Mouse (Mus musculus): ENCODE measurements around the gene Taok2. TPM values are rescaled to one million over a fixed set of nuclear protein-coding genes. Genes with fewer than 3 reads are reported as not detected.

Gene Taok2
- polyA plus RNA-seq, 1 experiment: not detected

DNA sequence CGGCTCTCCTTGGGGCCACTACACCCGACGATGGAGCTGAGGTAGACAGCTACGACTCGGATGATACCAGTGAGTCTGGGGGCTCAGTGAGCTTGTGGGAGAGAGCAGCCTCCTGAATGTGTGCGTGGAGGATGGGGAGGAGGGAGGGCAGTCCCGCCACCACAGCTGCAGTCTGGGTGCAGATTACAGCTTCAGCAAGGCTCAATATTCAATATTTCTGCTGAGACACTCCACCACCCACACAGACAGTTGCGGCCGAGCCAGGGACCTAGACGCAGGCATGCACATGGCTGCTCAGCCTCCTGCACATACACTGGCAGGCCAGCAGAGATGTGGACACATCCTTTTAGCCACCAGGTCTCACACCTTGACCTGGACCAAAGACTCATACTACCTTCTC is 35.7 kb downstream of the Taok2 start:
- Histone ChIP-seq H3K4me1 (ENCODE audit: control insufficient read depth, insufficient read depth, low read length) (peaks cover 22% of the 10 kb centered on the region), H3K27ac (ENCODE audit: insufficient read depth, low read depth, low read length) (peak overlapping the region; percentile 31; the same call in 1 of the 2 replicates), H3K4me3 (ENCODE audit: insufficient read depth, low read depth, low read length) (peak overlapping the region; percentile 68)
- WGBS: 15% methylated on average over 10 of the region's 10 CpGs
- TF ChIP-seq CTCF (IDR thresholded peaks at IDR 0.05; ENCODE audit: insufficient read depth, low read depth, low read length) (no peak), POLR2A (IDR thresholded peaks at IDR 0.05; ENCODE audit: insufficient read depth, low read depth, low read length) (no peak)

DNA sequence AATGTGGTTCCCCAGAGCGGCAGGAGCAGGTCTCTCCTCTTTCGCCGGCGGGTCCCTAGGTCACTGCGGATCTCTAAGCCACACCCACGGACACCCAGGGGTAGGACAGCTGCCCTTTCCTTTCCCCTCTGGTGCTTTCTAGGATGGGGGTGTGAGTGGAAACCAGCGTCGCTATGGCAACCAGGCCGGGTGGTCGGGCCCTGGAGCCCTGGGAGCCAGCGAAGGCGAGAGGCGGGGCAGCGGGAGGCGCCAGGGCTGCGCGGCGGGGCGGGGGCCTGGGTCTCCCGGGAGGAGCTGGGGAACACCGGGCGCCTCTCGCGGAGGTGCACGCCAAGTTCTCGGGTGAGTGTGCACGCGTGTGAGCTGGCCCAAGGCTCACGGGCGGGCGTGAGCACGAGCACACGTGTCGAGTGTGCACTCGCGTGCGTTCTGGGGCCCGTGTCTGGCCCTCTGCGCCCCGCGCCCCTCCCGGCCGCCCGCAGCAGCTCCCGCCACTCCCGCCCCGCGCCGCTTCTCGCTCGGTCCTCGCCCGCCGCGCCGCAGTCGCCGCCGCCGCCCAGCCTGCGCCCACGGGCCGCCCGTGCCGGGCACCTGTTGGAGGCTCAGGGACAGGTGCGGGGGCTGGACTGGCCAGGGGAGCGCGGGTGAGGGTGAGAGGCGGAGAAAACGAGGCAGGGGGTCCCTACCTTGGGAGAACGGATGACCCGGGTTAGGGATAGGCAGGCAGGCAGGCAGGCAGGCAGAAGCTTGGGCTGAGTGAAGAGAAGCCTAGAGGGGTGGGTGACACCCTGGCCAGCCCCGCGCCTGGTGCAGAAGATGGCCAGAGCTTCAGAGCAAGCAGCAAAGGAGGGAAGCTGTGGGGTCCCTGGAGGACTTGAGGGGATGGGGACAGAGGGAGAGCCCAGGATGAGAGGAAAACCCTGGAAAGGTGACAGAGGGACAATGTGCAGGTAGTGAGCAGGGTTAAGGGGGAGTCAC is 36.8 kb downstream of the Taok2 start:
- TF ChIP-seq POLR2A (IDR thresholded peaks at IDR 0.05; ENCODE audit: insufficient read depth, low read depth, low read length) (no peak), CTCF (IDR thresholded peaks at IDR 0.05; ENCODE audit: insufficient read depth, low read depth, low read length) (no peak)
- Histone ChIP-seq H3K4me1 (ENCODE audit: control insufficient read depth, insufficient read depth, low read length) (peaks cover 24% of the 10 kb centered on the region), H3K27ac (ENCODE audit: insufficient read depth, low read depth, low read length) (peak overlapping the region; percentile 31; the same call in 1 of the 2 replicates), H3K4me3 (ENCODE audit: insufficient read depth, low read depth, low read length) (peak overlapping the region; percentile 68)
- 2% methylated on average over 73 of the region's 74 CpGs for WGBS

DNA sequence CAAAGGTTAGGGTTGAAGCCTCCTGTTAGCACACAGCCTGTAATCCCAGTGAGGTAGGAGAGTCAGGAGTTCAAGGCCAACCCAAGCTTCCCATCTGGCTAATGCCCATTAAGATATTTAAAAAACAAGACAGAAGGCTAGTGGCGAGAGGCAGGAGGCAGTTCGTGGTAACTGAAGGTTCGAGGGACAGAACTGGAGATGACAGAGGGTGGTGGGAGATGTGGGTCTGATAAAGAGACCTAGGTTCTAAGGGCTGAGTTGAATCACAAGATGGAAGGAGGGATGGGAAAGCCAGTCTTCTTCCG is 37.4 kb downstream of the Taok2 start, which contains the start of gene Doc2a:
Gene Doc2a, plus strand, starts transcription at position 301 of the 305 bp plus-strand sequence.
- TF ChIP-seq CTCF (IDR thresholded peaks at IDR 0.05; ENCODE audit: insufficient read depth, low read depth, low read length) (no peak), POLR2A (IDR thresholded peaks at IDR 0.05; ENCODE audit: insufficient read depth, low read depth, low read length) (no peak)
- peak within 1 kb of the TSS; percentile 31; the same call in 1 of the 2 replicates for H3K27ac ChIP-seq (ENCODE audit: insufficient read depth, low read depth, low read length)
- WGBS: 50% methylated on average over 4 of the region's 4 CpGs

DNA sequence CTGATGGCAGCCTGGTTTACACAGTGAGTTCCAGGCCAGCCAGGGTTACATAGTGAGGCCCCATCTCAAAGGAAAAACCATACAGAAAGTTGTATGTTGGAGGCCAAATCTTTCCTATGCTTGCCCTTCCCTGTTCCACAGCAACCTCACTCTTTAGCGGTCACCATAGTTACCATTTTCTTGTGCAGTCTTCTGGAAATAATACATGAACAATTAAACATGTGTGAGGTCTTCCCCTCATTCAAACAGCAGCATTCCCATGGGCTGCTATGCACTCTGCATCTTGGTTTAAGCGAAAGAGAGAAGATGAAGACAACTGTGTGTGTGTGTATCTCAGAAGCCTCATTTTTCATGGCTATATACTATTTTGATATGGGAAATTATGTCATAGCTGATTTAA is 39.0 kb downstream of the Taok2 start:
- WGBS: 42% methylated on average over 2 of the region's 2 CpGs
- TF ChIP-seq POLR2A (IDR thresholded peaks at IDR 0.05; ENCODE audit: insufficient read depth, low read depth, low read length) (no peak), CTCF (IDR thresholded peaks at IDR 0.05; ENCODE audit: insufficient read depth, low read depth, low read length) (no peak)
- Histone ChIP-seq H3K4me1 (ENCODE audit: control insufficient read depth, insufficient read depth, low read length) (peaks cover 24% of the 10 kb centered on the region), H3K27ac (ENCODE audit: insufficient read depth, low read depth, low read length) (no peak overlapping the region), H3K4me3 (ENCODE audit: insufficient read depth, low read depth, low read length) (no peak overlapping the region)

More for the DNA sequence above, 37.4 kb downstream of the Taok2 start, which contains the start of gene Doc2a:
- Histone ChIP-seq H3K4me3 (ENCODE audit: insufficient read depth, low read depth, low read length) (peak within 1 kb of the TSS; percentile 68), H3K4me1 (ENCODE audit: control insufficient read depth, insufficient read depth, low read length) (peaks cover 24% of the 10 kb centered on the region)

GRCm38 (mm10) chr7:126843276-126843675 is 41.2 kb downstream of the Taok2 start:
- Histone ChIP-seq H3K4me3 (ENCODE audit: insufficient read depth, low read depth, low read length) (no peak overlapping the region), H3K4me1 (ENCODE audit: control insufficient read depth, insufficient read depth, low read length) (peaks cover 15% of the 10 kb centered on the region), H3K27ac (ENCODE audit: insufficient read depth, low read depth, low read length) (peak overlapping the region; percentile 6)
- 58% methylated on average over 9 of the region's 9 CpGs for WGBS
- TF ChIP-seq POLR2A (IDR thresholded peaks at IDR 0.05; ENCODE audit: insufficient read depth, low read depth, low read length): no peak
- no peak for TF ChIP-seq CTCF (IDR thresholded peaks at IDR 0.05; ENCODE audit: insufficient read depth, low read depth, low read length)

DNA sequence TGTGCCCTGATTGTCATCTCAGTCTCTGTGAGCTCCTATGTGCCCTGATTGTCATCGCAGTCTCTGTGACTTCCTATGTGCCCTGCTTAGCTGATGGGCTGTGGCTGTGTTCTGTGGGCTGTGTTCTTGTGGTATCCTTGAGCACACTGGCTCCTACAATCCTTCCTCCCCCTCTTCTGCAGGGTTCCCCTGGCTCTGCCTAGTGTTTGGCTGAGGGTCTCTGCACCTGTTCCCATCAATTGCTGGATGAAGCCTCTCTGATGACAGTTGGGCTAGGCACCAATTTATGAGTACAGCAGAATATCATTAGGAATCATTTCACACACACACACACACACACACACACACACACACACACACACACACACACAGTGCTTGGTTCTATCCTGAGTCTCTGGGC is 51.2 kb downstream of the Taok2 start:
- Histone ChIP-seq H3K4me1 (ENCODE audit: control insufficient read depth, insufficient read depth, low read length) (peaks cover 8% of the 10 kb centered on the region), H3K27ac (ENCODE audit: insufficient read depth, low read depth, low read length) (no peak overlapping the region), H3K4me3 (ENCODE audit: insufficient read depth, low read depth, low read length) (no peak overlapping the region)
- 100% methylated on average over 1 of the region's 1 CpGs for WGBS
- TF ChIP-seq CTCF (IDR thresholded peaks at IDR 0.05; ENCODE audit: insufficient read depth, low read depth, low read length) (no peak), POLR2A (IDR thresholded peaks at IDR 0.05; ENCODE audit: insufficient read depth, low read depth, low read length) (no peak)

DNA sequence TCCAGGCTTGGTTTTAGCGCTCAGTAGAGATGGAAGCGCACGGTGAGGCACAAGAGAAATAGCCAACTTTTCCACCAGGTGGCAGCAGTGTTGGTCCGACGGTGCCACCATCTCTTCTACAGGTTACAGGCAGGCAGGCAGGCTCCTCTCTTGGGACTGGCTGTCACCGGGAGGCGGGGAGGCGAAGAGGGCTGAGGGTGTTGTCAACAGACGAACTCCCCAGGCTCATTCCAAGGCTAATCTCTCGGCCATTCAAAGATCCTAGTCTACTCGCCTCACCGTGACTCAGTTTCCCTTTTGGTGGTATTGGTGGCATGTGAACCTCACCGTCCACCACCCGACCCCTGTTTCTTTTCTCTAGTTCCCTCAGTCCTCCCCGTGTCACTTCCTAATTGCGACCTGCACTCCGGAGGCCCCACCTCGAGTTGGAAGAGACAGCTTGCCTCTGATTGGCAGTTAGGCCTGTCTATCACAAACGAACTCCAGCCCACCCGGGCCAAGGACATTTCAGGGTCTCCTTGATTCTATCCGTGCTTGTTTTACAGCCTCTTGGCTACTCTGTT is 52.4 kb downstream of the Taok2 start:
- peak overlapping the region; percentile 16 for H3K4me3 ChIP-seq (ENCODE audit: insufficient read depth, low read depth, low read length)
- H3K27ac ChIP-seq (ENCODE audit: insufficient read depth, low read depth, low read length): no peak overlapping the region
- 2% methylated on average over 21 of the region's 21 CpGs for WGBS
- peaks cover 8% of the 10 kb centered on the region for H3K4me1 ChIP-seq (ENCODE audit: control insufficient read depth, insufficient read depth, low read length)
- peak; percentile 68 for TF ChIP-seq CTCF (IDR thresholded peaks at IDR 0.05; ENCODE audit: insufficient read depth, low read depth, low read length)
- TF ChIP-seq POLR2A (IDR thresholded peaks at IDR 0.05; ENCODE audit: insufficient read depth, low read depth, low read length): no peak

DNA sequence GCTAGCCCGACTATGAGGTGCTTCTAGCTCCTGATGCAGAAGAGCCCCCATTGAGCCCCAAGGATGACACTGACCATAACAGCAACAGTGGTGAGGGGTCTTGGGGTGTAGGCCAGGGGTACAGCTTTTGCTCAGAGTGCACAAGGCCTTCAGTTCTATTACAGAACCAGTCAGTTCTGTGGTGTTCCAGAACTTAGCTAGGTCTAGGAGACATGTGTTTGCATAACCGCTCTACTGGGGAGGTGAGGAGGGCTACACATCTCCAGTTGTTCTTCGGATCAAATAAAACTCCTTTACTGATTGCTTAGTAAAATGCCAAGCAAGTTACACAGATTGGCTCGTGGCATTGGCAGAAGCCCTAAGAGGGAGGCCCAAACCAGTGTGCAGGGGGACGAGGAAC is 53.0 kb downstream of the Taok2 start, which contains the start of gene 4930451I11Rik:
Gene 4930451I11Rik, minus strand, starts transcription at position 101 of the 400 bp plus-strand sequence.
- Histone ChIP-seq H3K4me3 (ENCODE audit: insufficient read depth, low read depth, low read length) (peak within 1 kb of the TSS; percentile 16), H3K4me1 (ENCODE audit: control insufficient read depth, insufficient read depth, low read length) (peaks cover 8% of the 10 kb centered on the region), H3K27ac (ENCODE audit: insufficient read depth, low read depth, low read length) (no peak within 1 kb of the TSS)
- no peak for TF ChIP-seq POLR2A (IDR thresholded peaks at IDR 0.05; ENCODE audit: insufficient read depth, low read depth, low read length)
- no peak for TF ChIP-seq CTCF (IDR thresholded peaks at IDR 0.05; ENCODE audit: insufficient read depth, low read depth, low read length)
- 54% methylated on average over 5 of the region's 5 CpGs for WGBS

DNA sequence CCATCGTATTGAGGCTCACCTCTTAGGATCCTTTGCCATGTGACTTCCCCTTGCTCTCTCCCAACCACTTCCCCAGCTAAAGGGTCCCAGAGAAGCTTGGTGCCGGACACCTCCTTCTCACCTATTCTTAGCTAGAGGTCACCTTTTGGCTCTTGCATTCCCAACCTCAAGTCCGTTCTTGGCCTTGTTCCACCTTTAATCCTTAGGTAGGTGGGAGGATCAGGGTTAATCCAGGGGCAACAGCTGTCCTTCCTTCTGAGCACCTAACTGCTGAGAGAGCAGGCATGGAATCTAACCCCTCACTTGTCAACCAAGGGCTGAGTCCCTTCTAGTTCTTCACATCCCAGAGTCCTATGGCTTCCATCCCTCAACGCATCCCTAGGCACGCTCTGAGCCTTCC is 58.6 kb downstream of the Taok2 start:
- H3K4me1 ChIP-seq (ENCODE audit: control insufficient read depth, insufficient read depth, low read length): peaks cover 28% of the 10 kb centered on the region
- H3K27ac ChIP-seq (ENCODE audit: insufficient read depth, low read depth, low read length): no peak overlapping the region
- WGBS: 69% methylated on average over 5 of the region's 5 CpGs
- TF ChIP-seq CTCF (IDR thresholded peaks at IDR 0.05; ENCODE audit: insufficient read depth, low read depth, low read length) (no peak), POLR2A (IDR thresholded peaks at IDR 0.05; ENCODE audit: insufficient read depth, low read depth, low read length) (no peak)
- no peak overlapping the region for H3K4me3 ChIP-seq (ENCODE audit: insufficient read depth, low read depth, low read length)

All from olfactory bulb, adult 2 months (tissue).